Mouse (Mus musculus) liver, embryonic 13.5 days (tissue): Measurements from ENCODE around the gene Ank. TPM values are rescaled to one million over a fixed set of nuclear protein-coding genes. Genes with fewer than 3 reads are reported as not detected.

Experiments
- ATAC-seq: fragments of 200-750 bp; cut with Nextera tagmentation; 2 replicates; pipeline ENCODE4 v1.8.0; 2017; ENCODE audit warnings: low read depth, mild to moderate bottlenecking, moderate number of reproducible peaks, moderate library complexity
- DNase-seq: peaks from one replicate; pipeline ENCODE4 v3.0.0; 2022
- H3K27ac ChIP-seq: fragments of 300-500 bp; sonication (generic); 2 replicates; pipeline ENCODE4 v1.5.1; 2015; ENCODE audit warnings: moderate library complexity, mild to moderate bottlenecking, inconsistent platforms
- H3K27me3 ChIP-seq: fragments of 300-500 bp; sonication (generic); 2 replicates; pipeline ENCODE4 v1.6.1; 2015; ENCODE audit warnings: mild to moderate bottlenecking, inconsistent platforms
- H3K36me3 ChIP-seq: fragments of 300-500 bp; sonication (generic); 2 replicates; pipeline ENCODE4 v1.6.1; 2015; ENCODE audit warnings: mild to moderate bottlenecking, inconsistent platforms
- H3K4me1 ChIP-seq: fragments of 300-500 bp; sonication (generic); replicated peaks from 2 replicates; pipeline ENCODE4 v1.6.1; 2015; ENCODE audit warnings: inconsistent platforms
- H3K4me2 ChIP-seq: fragments of 300-500 bp; sonication (generic); 2 replicates; pipeline ENCODE4 v1.6.1; 2015; ENCODE audit warnings: inconsistent platforms, mild to moderate bottlenecking, moderate library complexity
- H3K4me3 ChIP-seq: fragments of 300-500 bp; sonication (generic); replicated peaks from 2 replicates; pipeline ENCODE4 v1.5.1; 2015; ENCODE audit warnings: mild to moderate bottlenecking, inconsistent platforms
- H3K9ac ChIP-seq: fragments of 300-500 bp; sonication (generic); 2 replicates; pipeline ENCODE4 v1.6.1; 2015; ENCODE audit warnings: mild to moderate bottlenecking, inconsistent platforms
- H3K9me3 ChIP-seq: fragments of 300-500 bp; sonication (generic); replicated peaks from 2 replicates; pipeline ENCODE4 v1.6.1; 2016; ENCODE audit warnings: inconsistent platforms
- WGBS: fragments of 180-500 bp; shearing (Covaris S2); methylation state at CpG from one replicate; pipeline ENCODE4 v1.1.7; 2015; ENCODE audit not compliant: insufficient replicate concordance; 5-methylcytosine and 5-hydroxymethylcytosine counted together
- polyA plus RNA-seq: library from polyadenylated mRNA; unstranded; fragments of >200 nt; fragmentation: Nextera tagmentation; extraction: Ambion mirVana; gene quantifications from 2 replicates; pipeline ENCODE4 v1.2.1, GENCODE M21; 2015

Gene Ank
- polyA plus RNA-seq, 1 experiment from 2014 or later: 11.1 TPM

DNA sequence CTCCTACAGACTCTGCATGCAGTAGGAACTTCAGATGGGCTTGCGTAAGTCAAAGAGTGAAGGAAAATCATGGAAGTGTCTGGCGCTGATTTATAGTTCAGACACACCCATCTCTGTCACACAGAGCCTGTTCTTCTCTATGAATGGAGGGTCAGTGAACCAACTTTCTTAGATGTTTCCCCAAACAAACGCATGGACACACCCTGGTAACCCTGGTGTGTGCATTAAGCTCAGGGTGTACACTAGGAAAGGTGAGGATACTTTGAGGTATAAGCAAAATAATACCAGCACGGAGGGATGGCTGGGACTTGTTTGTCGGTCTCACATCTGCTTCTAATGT is 19.8 kb downstream of the Ank start:
- ATAC-seq (no peak), DNase-seq (no peak)
- Histone ChIP-seq H3K27ac (peak overlapping the region; percentile 76), H3K9ac (0 out of 2 replicates have a peak overlapping the region, but pooled peaks have one; percentile 10), H3K4me1 (peaks cover 78% of the 10 kb centered on the region), H3K4me3 (no peak overlapping the region), H3K36me3 (no peaks in the 10 kb centered on the region), H3K4me2 (peak overlapping the region; percentile 58), H3K27me3 (peaks cover 8% of the 10 kb centered on the region; the same call in 1 of the 2 replicates), H3K9me3 (no peaks in the 10 kb centered on the region)
- 76% methylated on average over 5 of the region's 5 CpGs for WGBS

DNA sequence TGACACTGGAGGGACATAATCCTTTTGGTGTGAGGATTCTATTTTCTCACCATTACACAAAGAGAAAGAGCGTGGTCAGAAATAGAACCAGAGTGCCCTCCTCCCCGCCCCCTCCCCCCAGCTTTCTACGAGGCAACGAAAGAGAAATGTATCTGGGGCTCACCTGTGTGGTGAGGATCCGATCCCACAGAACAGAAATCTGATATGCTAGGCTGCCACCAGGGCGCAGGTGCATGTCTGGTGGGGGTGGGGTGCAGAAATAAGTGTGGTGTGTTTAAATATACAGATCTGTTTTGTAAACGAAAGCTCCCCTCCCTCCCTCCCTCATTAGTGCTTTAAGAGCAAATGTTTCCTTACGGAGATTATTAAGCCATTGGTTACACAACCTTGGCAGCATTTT is 20.6 kb downstream of the Ank start:
- H3K27ac ChIP-seq: no peak overlapping the region
- no peak for DNase-seq
- WGBS: 67% methylated on average over 8 of the region's 8 CpGs
- no peak for ATAC-seq
- H3K4me3 ChIP-seq: no peak overlapping the region
- no peaks in the 10 kb centered on the region for H3K36me3 ChIP-seq
- peaks cover 81% of the 10 kb centered on the region for H3K4me1 ChIP-seq
- peaks cover 8% of the 10 kb centered on the region; the same call in 1 of the 2 replicates for H3K27me3 ChIP-seq
- no peaks in the 10 kb centered on the region for H3K9me3 ChIP-seq
- no peak overlapping the region for H3K4me2 ChIP-seq
- no peak overlapping the region for H3K9ac ChIP-seq

DNA sequence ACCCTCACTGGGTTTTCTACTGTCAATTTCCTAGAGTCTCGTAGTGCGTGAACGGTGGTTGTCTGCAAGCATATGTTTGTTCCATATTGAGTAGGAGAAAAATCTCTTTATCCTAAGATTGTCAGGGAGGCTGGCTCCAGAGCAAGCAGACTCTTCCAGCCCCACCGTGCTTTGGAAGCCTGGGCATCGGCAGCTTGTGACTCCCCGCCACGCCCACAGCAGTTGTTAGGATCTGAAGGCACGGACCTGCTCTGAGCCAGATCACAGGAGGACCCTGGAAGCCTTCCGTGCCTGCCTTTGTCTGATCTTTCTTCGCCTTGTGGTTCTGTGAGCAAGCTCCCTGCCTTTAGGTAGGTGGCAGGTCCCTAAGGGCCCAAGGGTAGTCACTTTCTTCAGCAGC is 21.6 kb downstream of the Ank start:
- Histone ChIP-seq H3K36me3 (no peaks in the 10 kb centered on the region), H3K27ac (no peak overlapping the region), H3K27me3 (peaks cover 8% of the 10 kb centered on the region; the same call in 1 of the 2 replicates), H3K4me2 (no peak overlapping the region), H3K9me3 (no peaks in the 10 kb centered on the region), H3K4me1 (peaks cover 85% of the 10 kb centered on the region), H3K9ac (no peak overlapping the region), H3K4me3 (no peak overlapping the region)
- ATAC-seq: no peak
- 67% methylated on average over 10 of the region's 10 CpGs for WGBS
- DNase-seq: no peak

- Histone ChIP-seq H3K4me1 (peaks cover 90% of the 10 kb centered on the region), H3K9me3 (no peaks in the 10 kb centered on the region), H3K9ac (no peak overlapping the region), H3K27ac (0 out of 2 replicates have a peak overlapping the region, but pooled peaks have one; percentile 67), H3K27me3 (peaks cover 8% of the 10 kb centered on the region; the same call in 1 of the 2 replicates), H3K36me3 (no peaks in the 10 kb centered on the region), H3K4me3 (no peak overlapping the region), H3K4me2 (no peak overlapping the region)
- WGBS: 81% methylated on average over 9 of the region's 9 CpGs
- ATAC-seq (no peak), DNase-seq (no peak)
Measured at GRCm38 (mm10) chr15:27490676-27491075, 24.2 kb downstream of the Ank start.

DNA sequence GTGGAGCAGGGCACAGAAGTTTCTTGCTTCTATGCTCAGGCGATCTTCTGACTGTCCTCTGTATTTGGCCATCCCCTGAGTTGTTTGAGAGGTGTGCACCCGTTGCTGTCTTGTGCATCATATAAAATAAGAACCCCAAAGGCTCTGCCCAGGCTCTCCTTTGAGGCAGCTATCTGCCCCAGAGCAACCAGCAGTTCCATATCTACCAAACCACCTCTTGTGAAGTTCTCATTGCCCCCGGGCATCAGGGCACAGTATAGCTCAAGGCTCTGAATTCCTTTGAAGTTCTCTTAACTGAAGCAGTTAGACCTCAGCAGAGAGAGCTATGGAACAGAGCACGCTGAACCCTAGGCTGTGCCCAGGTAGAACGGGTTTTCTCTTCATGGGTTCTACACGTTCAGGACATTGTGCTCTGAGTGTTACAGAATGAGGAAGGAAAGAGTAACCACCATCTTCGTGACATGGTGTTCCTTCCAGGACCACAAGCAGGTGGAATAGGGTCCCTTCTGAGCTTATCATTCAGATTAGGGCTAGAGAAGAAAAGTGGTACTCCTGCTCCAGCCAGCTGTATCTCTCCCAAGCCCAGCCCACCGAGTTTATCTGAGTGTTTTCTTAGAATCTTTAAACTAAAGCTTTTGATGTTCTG is 25.1 kb downstream of the Ank start:
- Histone ChIP-seq H3K9ac (peak overlapping the region; percentile 39; the same call in 1 of the 2 replicates), H3K4me3 (no peak overlapping the region), H3K36me3 (no peaks in the 10 kb centered on the region), H3K9me3 (no peaks in the 10 kb centered on the region), H3K4me1 (peaks cover 90% of the 10 kb centered on the region), H3K4me2 (peak overlapping the region; percentile 19; the same call in 1 of the 2 replicates), H3K27ac (peak overlapping the region; percentile 67), H3K27me3 (peaks cover 8% of the 10 kb centered on the region; the same call in 1 of the 2 replicates)
- ATAC-seq (peak; percentile 59), DNase-seq (no peak)
- WGBS: 30% methylated on average over 8 of the region's 8 CpGs

DNA sequence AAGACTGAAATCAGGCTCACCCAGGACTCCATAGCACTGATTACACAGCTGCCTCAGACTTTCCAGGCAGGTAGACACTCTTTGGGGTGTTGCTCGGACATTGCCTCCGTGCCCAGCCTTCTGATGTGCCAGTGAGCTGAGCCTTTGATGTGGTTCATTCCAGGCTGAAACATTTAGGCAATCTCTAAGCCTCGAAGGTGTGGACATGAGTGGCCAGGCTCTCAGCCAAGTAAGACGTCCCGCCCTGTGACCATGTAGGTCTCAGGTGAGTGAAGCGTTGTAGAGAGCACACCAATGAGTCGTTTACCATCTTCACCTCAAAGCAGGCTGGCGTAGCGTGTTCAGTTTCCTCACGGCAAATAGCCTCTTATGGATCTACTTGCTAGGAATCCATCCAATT is 25.7 kb downstream of the Ank start:
- H3K4me1 ChIP-seq: peaks cover 90% of the 10 kb centered on the region
- H3K27me3 ChIP-seq: peaks cover 8% of the 10 kb centered on the region; the same call in 1 of the 2 replicates
- 81% methylated on average over 10 of the region's 10 CpGs for WGBS
- no peaks in the 10 kb centered on the region for H3K36me3 ChIP-seq
- ATAC-seq: no peak
- H3K4me3 ChIP-seq: no peak overlapping the region
- no peak for DNase-seq
- H3K9me3 ChIP-seq: no peaks in the 10 kb centered on the region
- H3K27ac ChIP-seq: no peak overlapping the region
- no peak overlapping the region for H3K9ac ChIP-seq
- no peak overlapping the region for H3K4me2 ChIP-seq

DNA sequence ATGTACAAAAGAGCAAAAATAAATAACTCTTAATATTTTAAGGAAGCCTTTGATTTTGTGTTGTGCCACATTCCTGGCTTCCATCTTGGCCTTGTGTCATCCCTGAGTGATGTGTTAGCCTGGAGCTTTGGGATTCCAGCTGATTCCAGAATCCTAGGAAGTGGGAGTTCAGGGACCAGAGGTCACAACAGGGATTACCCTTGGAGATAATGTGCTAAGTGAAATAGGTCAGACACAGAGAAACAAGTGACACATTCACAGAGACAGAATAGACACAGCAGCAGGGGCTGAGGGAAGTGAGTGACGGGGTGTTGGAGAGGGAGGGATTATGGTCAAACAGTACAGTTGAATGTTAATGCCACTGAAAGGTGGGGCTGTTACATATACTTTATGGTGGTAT is 26.3 kb downstream of the Ank start:
- Histone ChIP-seq H3K4me1 (peaks cover 90% of the 10 kb centered on the region), H3K36me3 (no peaks in the 10 kb centered on the region), H3K9me3 (no peaks in the 10 kb centered on the region), H3K9ac (no peak overlapping the region), H3K27me3 (peaks cover 8% of the 10 kb centered on the region; the same call in 1 of the 2 replicates), H3K27ac (no peak overlapping the region), H3K4me3 (no peak overlapping the region), H3K4me2 (no peak overlapping the region)
- DNase-seq: no peak
- no peak for ATAC-seq
- WGBS: 79% methylated on average over 1 of the region's 1 CpGs

DNA sequence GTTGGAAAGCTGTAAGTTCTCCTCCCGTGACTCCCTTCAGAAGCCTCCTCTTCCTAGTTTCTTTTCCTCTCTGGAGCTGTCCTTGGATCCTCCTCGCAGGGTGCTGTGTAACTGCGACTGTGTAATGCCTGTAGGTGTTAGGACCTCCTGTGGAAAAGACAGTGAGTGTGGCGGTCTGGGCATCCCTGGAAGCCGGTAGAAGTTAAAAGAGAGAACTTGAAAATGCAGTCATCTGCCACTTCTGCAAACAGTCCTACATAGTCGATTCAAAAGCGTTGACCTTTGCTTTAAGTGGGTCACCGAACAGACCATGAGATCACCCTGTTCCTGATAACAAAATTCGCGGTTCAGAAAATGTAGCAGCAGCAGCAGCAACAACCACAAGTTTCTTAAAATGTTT is 27.0 kb downstream of the Ank start:
- Histone ChIP-seq H3K9me3 (no peaks in the 10 kb centered on the region), H3K4me1 (peaks cover 90% of the 10 kb centered on the region), H3K36me3 (no peaks in the 10 kb centered on the region), H3K4me2 (peak overlapping the region; percentile 20; the same call in 1 of the 2 replicates), H3K9ac (peak overlapping the region; percentile 27; the same call in 1 of the 2 replicates), H3K27ac (peak overlapping the region; percentile 99), H3K27me3 (peaks cover 8% of the 10 kb centered on the region; the same call in 1 of the 2 replicates), H3K4me3 (no peak overlapping the region)
- WGBS: 30% methylated on average over 10 of the region's 10 CpGs
- ATAC-seq (no peak), DNase-seq (no peak)

- Histone ChIP-seq H3K4me3 (no peak overlapping the region), H3K4me1 (peaks cover 99% of the 10 kb centered on the region), H3K27ac (peak overlapping the region; percentile 99), H3K36me3 (no peaks in the 10 kb centered on the region), H3K9me3 (no peaks in the 10 kb centered on the region), H3K9ac (peak overlapping the region; percentile 71), H3K27me3 (no peaks in the 10 kb centered on the region), H3K4me2 (peak overlapping the region; percentile 66)
- ATAC-seq (no peak), DNase-seq (no peak)
- 58% methylated on average over 5 of the region's 5 CpGs for WGBS
Measured at GRCm38 (mm10) chr15:27495981-27496401, 29.5 kb downstream of the Ank start.

DNA sequence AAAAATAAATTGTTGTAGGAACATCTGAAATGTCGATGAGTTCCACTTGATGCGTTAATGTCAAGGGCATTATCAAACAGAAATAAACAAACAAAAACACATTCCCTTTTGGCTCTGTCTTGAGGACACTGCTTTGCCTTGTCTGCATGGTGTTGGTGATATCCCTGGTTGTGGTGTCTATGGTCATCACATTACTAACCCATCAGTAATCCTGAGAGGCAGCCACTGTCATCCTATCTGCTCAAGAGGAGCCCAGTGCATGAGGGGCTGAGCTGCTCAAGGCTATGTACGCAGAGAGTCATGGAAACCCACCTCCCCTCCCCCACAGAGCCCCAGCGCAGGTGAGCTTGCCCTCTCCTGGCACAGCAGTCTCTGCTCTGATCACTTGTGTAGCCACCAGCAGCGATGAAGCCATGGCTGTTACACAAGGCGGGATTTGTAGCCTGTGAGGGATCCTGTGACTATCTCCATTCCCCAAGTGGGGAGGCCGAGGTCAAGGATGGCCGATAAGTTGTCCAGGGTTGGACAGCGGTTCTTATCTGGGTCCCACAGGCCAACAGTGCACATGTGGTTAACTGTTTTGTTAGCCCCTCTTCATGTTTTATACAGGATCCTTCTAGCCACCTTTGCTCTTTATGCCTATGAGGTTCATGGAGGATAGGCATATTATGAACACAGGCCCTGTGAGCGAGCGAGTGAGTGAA is 30.3 kb downstream of the Ank start:
- DNase-seq (peak; percentile 93), ATAC-seq (peak; percentile 93)
- Histone ChIP-seq H3K9ac (peak overlapping the region; percentile 71), H3K36me3 (no peaks in the 10 kb centered on the region), H3K9me3 (no peaks in the 10 kb centered on the region), H3K4me3 (peak overlapping the region; percentile 27), H3K27ac (peak overlapping the region; percentile 99), H3K27me3 (no peaks in the 10 kb centered on the region), H3K4me1 (peaks cover 99% of the 10 kb centered on the region), H3K4me2 (peak overlapping the region; percentile 66)
- 26% methylated on average over 11 of the region's 11 CpGs for WGBS

DNA sequence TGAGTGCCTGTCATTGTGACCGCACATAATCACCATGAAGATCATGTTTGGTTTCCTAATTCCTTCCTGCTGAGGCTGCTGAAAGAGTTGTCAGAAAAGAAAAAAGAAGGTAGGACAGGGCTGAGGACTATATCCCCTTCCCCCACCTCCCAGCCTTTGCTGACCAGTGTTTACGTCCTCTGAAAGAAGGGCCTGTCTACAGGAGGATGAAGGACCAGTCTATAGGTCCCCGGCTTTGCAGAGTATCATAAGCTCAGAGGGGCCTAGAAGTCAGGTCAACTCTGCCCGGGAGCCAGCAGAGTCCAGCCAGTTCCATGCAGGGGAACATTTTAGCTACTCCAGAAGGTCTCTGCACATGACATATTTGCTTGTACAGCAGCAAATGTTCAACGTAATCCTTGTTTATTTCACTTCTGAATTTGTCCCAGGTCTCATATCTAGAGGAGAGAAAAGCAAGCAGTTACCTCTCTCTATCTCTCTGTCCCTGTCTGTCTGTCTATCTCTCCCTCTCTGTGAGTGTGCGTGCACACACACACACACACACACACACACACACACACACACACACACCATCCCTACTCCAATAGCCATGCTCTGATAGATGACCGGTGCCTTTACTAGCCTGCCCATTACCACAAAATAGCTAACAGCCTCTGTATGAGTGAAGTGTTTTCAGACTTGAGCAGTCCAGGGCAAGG is 31.0 kb downstream of the Ank start:
- H3K4me3 ChIP-seq: peak overlapping the region; percentile 27
- H3K9ac ChIP-seq: peak overlapping the region; percentile 71

More for the DNA sequence above, 31.0 kb downstream of the Ank start:
- Histone ChIP-seq H3K9me3 (no peaks in the 10 kb centered on the region), H3K27me3 (no peaks in the 10 kb centered on the region), H3K4me1 (peaks cover 99% of the 10 kb centered on the region), H3K36me3 (no peaks in the 10 kb centered on the region), H3K4me2 (peak overlapping the region; percentile 66), H3K27ac (peak overlapping the region; percentile 99)
- no peak for DNase-seq
- peak; percentile 56 for ATAC-seq
- WGBS: 17% methylated on average over 7 of the region's 7 CpGs
